Mouse (Mus musculus): ENCODE data around the gene Aars.

- TF ChIP-seq POLR2A (IDR thresholded peaks at IDR 0.05; ENCODE audit: extremely low read depth, insufficient read depth, low read length), result no peak
- no peak for TF ChIP-seq CTCF (IDR thresholded peaks at IDR 0.05; ENCODE audit: extremely low read depth, insufficient read depth, low read length)
Measured at GRCm38 (mm10) chr8:110990017-110990416, 42.9 kb upstream of the Aars start.
